Mouse (Mus musculus) left cerebral cortex, postnatal 25 days (tissue): ENCODE data around the gene Myh9. TPM values are rescaled to one million over a fixed set of nuclear protein-coding genes. Genes with fewer than 3 reads are reported as not detected.
"Not testable (repeated sequence)": the region's sequence is repeated elsewhere in the genome, so short reads cannot be mapped to it uniquely, and the experiment has no call there.

Experiments used
- DNase-seq, 2 experiments: peaks; one replicate each; pipeline ENCODE4 v3.0.0; 2022; ENCODE audit warnings: low spot score in 2 of 2, mixed read lengths in 1 of 2
- intact Hi-C: fragments of 180-260 bp; cut with DNase I; formaldehyde crosslinking; loops from one replicate; pipeline ENCODE4 v1.15.1; 2025
- total RNA-seq, 2 experiments: library from RNA; stranded (reverse); gene quantifications; 2 replicates each; pipeline ENCODE4 v1.2.3; 2021

The Myh9 gene
- total RNA-seq, 2 experiments from 2014 or later = 69.9 to 75.5 TPM

GRCm38 (mm10) chr15:77845931-77846595 is 4.1 kb upstream of the Myh9 start:
- DNase-seq = not testable (repeated sequence)
- intact Hi-C loops = loop anchor here (5.0 kb wide), 1 partner anchor 66 kb away; no protein-coding TSS in a partner anchor

DNA sequence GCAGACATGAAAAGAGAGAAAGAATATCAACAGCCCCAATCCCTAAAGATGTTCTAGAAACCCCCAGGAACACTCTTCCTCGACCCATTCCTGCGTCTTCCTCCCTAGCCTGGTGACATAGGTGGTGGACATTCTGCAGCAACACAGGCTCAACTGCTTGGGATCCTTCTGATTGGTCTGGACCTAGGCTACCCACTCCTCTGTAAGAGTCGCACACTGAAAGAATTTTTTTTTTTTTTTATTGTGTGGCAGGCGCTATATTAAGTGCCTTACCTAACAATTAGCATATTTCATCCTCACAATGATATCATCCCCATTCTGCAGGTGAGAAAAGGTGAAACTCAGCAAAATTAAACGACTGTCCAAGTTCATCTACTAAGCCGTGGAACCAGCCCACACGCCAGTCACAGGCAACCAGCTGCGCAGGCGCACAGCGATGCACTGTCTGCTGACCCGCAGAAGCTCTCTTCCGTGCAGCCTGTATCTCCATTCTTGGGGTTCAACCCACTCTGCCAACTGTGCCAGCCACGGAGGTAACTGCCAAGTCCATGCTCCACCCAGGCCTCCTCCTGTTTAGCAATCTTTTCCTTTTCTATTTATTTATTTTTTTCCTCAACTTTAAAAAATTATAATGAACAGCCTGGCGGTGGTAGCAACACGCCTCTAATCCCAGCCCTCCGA is 3.1 kb upstream of the Myh9 start:
- no peak for DNase-seq
- intact Hi-C loops = loop anchor here (5.0 kb wide), 3 partner anchors 43 to 67 kb away; no protein-coding TSS in a partner anchor

GRCm38 (mm10) chr15:77844048-77844447 is 2.1 kb upstream of the Myh9 start:
- no peak for DNase-seq
- intact Hi-C loops = loop anchor here (5.0 kb wide), 2 partner anchors 42 to 62 kb away; no protein-coding TSS in a partner anchor

DNA sequence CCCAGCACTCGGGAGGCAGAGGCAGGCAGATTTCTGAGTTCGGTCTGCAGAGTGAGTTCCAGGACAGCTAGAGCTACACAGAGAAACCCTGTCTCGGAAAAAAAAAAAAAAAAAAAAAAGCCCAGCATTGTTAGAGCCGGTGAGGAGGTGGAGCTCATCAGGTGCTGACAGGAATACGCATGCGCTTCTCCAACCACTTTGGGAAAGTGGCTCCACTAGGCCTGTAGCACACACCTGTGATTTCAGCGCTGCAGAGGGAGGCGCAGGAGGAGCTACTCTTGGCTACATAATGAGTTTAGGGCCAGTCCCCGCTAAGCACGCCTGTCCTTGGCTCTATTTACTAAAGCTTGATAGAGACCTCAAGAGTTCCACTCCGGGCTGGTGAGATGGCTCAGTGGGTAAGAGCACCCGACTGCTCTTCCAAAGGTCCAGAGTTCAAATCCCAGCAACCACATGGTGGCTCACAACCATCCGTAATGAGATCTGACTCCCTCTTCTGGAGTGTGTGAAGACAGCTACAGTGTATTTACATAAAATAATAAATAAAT is 1.6 kb upstream of the Myh9 start:
- DNase-seq = not testable (repeated sequence)
- intact Hi-C loops = loop anchor here (5.0 kb wide), 2 partner anchors 41 to 61 kb away; no protein-coding TSS in a partner anchor

DNA sequence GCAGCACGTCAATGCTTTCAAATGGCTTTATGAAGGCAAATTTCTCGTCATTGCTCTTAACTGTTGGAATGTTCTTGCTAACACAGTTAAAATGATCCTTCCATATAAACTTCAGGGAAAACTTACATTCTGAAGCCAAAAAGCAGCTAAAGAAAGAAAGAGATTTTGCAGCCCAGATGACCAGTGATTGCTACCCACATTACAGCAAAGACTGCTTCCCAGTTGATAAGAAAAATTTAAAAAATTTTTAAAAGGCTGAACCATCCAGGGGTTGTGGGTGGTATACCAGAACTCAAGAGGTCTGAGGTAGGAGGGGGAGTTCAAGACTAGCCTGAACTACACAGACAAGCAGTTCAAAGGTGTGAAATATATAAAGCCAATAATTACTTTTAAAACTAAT is 1.1 kb upstream of the Myh9 start:
- intact Hi-C loops = loop anchor here (5.0 kb wide), 2 partner anchors 41 to 61 kb away; no protein-coding TSS in a partner anchor
- DNase-seq = no peak

DNA sequence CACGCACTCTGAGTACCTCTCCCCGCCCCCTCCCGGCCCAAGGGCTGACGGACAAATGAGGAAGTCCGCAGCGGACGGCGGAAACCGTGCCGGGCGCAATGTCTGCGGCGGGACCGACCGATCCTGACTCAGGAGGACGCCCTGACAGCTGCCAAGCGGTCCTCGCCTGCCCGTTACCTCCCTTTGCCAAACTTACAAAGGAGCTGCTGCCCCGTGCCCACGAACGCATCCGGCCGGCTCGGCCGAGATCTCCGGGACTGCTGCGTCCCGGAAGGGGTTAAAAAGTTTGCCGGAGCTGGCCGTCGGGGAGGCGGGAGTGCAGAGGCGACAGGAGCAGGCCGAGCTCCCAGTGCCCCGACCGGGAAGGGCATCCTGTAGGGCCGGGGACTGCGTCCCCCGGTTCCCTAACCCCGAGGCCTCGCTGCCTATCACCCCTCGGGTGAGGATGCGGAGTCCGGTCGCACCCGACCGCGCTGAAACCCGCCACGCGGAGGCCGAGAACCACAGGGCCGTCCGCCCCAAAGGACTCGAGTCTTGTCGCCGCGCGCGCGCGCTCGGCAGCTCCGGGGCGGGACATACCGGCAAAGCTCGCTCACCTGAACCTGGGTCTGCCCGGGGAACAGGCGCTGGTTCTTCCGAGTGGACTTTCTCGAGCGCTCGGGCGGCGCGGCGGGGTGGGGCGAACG is 471 bp downstream of the Myh9 start:
- intact Hi-C loops = loop anchor here (5.0 kb wide), 2 partner anchors 39 to 59 kb away; no protein-coding TSS in a partner anchor

DNA sequence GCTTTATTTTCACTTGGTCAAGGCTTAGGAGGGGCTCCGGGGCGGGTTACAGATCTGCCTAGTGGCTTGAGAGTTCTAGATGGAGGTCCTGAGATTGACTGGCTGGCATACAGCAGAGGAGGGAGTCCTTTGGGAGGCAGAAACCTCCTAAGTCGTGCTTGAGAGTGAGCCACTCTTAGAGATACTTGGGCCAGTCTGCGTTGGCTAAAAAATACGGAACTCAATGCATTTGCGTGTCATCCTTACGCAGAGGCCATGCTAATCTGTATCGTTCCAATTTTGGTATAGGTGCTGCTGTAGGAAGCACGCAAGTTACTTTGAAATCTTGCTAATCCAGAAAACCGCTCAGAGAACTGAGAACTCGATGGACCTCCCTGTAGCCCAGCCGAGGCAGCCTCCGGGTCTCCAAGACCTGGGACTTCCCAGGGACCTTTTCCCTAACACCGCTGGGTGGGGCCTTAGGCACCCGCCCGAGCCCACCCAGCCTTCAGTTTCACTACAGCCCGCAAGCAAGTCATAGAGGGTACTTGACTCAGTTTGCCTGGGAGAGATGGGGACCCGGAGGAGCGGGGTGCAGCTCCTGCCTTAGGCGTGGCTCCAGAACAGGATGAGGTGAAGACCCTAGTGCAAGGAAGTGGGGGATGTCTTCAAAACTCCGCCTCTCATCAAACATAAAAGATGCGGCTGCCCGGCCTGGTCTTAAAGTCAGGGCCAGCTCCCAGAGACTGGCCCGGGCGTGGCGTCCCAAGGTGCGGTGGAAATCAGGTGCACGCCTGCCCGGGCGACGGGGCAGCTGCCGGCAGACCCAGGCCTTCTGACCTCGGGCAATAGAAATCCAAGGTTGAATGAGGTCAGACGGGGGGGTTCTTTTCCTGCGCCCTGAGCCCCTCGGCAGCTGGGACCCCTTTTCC is 1.3 kb downstream of the Myh9 start:
- no peak for DNase-seq
- intact Hi-C loops = loop anchor here (5.0 kb wide), 2 partner anchors 38 to 58 kb away; no protein-coding TSS in a partner anchor

More for the DNA sequence above, 471 bp downstream of the Myh9 start:
- DNase-seq = peak; percentile 48 to 51

- no peak for DNase-seq
- intact Hi-C loops = loop anchor here (5.0 kb wide), 2 partner anchors 37 to 57 kb away; no protein-coding TSS in a partner anchor
These were observed 2.3 kb downstream of the Myh9 start for GRCm38 (mm10) chr15:77839529-77840286.

- intact Hi-C loops = no loop called here
- DNase-seq = no peak
These were observed 3.2 kb downstream of the Myh9 start for GRCm38 (mm10) chr15:77838530-77839387.

GRCm38 (mm10) chr15:77837444-77838117 is 4.4 kb downstream of the Myh9 start:
- no peak for DNase-seq
- intact Hi-C loops = no loop called here

- intact Hi-C loops = no loop called here
- no peak for DNase-seq
These were observed 5.1 kb downstream of the Myh9 start for GRCm38 (mm10) chr15:77836692-77837443.

GRCm38 (mm10) chr15:77835930-77836653 is 5.9 kb downstream of the Myh9 start:
- DNase-seq = no peak
- intact Hi-C loops = no loop called here

DNA sequence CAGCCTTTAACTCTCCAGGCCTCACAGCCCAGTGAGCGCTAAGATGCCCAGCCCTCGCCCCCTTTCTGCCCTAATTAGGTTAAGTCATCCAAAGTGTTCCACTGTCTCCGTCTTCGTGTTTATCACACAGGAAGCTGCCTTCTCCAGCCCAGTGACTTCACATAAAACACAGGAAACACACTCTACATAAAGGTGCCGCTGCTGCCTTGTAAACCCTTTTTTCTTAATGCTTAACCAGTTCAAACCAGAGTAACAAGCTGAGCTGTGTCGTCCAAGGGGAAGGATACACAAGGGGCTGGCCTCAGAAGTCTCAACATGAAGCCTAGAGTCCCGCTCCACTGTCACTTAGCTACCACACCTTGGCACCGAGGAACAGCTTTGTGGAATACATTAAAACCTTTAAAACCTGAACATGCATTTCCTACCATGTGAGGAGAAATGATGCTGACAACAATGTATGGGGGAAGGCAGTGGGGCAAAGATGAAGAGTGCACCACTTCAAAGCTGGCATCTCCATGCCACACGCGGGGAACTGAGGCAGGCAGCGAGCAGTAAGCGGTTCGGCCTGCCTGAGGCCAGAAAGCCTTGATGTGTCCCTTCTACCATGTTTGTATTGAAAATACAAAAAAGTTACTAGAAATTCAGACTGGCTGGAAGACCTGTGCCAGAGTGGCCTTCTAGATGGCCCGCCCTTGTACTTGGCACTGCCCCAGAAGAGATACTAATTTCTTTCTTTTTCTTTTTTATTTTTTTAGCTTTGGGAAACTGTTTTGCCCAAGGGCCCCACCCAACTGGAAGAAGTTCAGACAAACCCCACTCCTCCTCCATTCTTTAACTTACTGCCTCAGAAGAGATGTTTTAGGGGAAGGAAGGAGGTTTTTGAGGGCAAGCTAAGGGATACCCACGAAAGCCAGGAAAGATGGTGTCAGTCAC is 7.4 kb downstream of the Myh9 start:
- intact Hi-C loops = no loop called here
- DNase-seq = no peak

- intact Hi-C loops = no loop called here
These were observed 8.2 kb downstream of the Myh9 start for GRCm38 (mm10) chr15:77833731-77834130.

More at GRCm38 (mm10) chr15:77833731-77834130, 8.2 kb downstream of the Myh9 start:
- no peak for DNase-seq
